In genomic region chr1:172247216-172247615, GRCm38 (mm10) we compare ENCODE assay signal across 25 mouse cellular contexts. TPM values are rescaled to one million over a fixed set of nuclear protein-coding genes. Genes with fewer than 3 reads are reported as not detected.
DNase-seq lines count a peak whose midpoint lies in the region; ATAC-seq lines count a peak whose summit lies in the region.
"Had no signal": no experiment of that assay in that cellular context is flagged by ENCODE, and none has a peak within 500 bp of the region (broad histone marks: within the 10 kb centered on the region; RNA-seq: fewer than 3 reads in every experiment).

No protein-coding gene starts in this region.

- H3K9me3 ChIP-seq in forebrain, embryonic 10.5 days, result no peaks in the 10 kb centered on the region
- no peaks in the 10 kb centered on the region for H3K9me3 ChIP-seq in forebrain, embryonic 14.5 days (replicated peaks; ENCODE audit: control insufficient read depth, low read length)
- H3K9me3 ChIP-seq: embryonic facial prominence, embryonic 13.5 days; forebrain, embryonic 13.5 days; limb, embryonic 12.5 days; midbrain, embryonic 12.5 days had no signal

- peaks cover 34% of the 10 kb centered on the region for H3K4me1 ChIP-seq in forebrain, embryonic 10.5 days
- H3K4me1 ChIP-seq in forebrain, embryonic 14.5 days (ENCODE audit: control insufficient read depth, insufficient read depth, low read length), result peaks cover 8% of the 10 kb centered on the region; the same call in 1 of the 2 replicates

- no peak for DNase-seq in forebrain, embryonic 10.5 days (ENCODE audit: extremely low spot score, low spot score)
- DNase-seq in forebrain, embryonic 14.5 days (ENCODE audit: low spot score), result no peak
- peak; percentile 6 to 47 for DNase-seq in left cerebral cortex, postnatal 25 days (ENCODE audit: low spot score in 2 of 2)
- no peak for DNase-seq in left cerebral cortex, adult 18-20 months (ENCODE audit: low spot score in 2 of 2)
- DNase-seq in right cerebral cortex, adult 2 months (ENCODE audit: low spot score in 2 of 2), result peak; percentile 14 to 18
- DNase-seq in right cerebral cortex, postnatal 25 days, result no peak
- peak; percentile 32 for DNase-seq in telencephalon, adult 2 months (ENCODE audit: low read depth, low spot score)
- no peak for DNase-seq in kidney, adult 9 months
- DNase-seq: cerebellum, adult 8-10 months; lung, adult 18-20 months had no signal

- 74% methylated on average over 4 of the region's 4 CpGs for WGBS in forebrain, embryonic 10.5 days
- WGBS in forebrain, embryonic 14.5 days, result 62% methylated on average over 4 of the region's 4 CpGs

- H3K9ac ChIP-seq in forebrain, embryonic 14.5 days (ENCODE audit: low read length), result no peak overlapping the region
- H3K9ac ChIP-seq: embryonic facial prominence, embryonic 13.5 days; forebrain, embryonic 13.5 days; limb, embryonic 12.5 days; midbrain, embryonic 12.5 days had no signal

- H3K4me2 ChIP-seq in forebrain, embryonic 14.5 days (ENCODE audit: low read length), result no peak overlapping the region
- H3K4me2 ChIP-seq: embryonic facial prominence, embryonic 13.5 days; forebrain, embryonic 13.5 days; heart, embryonic 11.5 days; limb, embryonic 12.5 days; liver, embryonic 11.5 days; midbrain, embryonic 12.5 days had no signal

- no peak overlapping the region for H3K4me3 ChIP-seq in forebrain, embryonic 10.5 days
- no peak overlapping the region for H3K4me3 ChIP-seq in forebrain, embryonic 14.5 days (ENCODE audit: low read depth, low read length)
- H3K4me3 ChIP-seq: embryonic facial prominence, embryonic 13.5 days; erythroblast, embryonic 14.5 days; forebrain, embryonic 13.5 days; limb, embryonic 12.5 days; midbrain, embryonic 12.5 days; myocyte had no signal

- H3K36me3 ChIP-seq in forebrain, embryonic 10.5 days (replicated peaks), result no peaks in the 10 kb centered on the region
- no peaks in the 10 kb centered on the region for H3K36me3 ChIP-seq in forebrain, embryonic 14.5 days (ENCODE audit: control insufficient read depth, insufficient read depth, low read length)
- H3K36me3 ChIP-seq: embryonic facial prominence, embryonic 13.5 days; limb, embryonic 12.5 days; midbrain, embryonic 12.5 days had no signal

- H3K27ac ChIP-seq in forebrain, embryonic 10.5 days, result peak overlapping the region; percentile 74; the same call in 1 of the 2 replicates
- H3K27ac ChIP-seq in forebrain, embryonic 14.5 days (ENCODE audit: low read depth, low read length), result no peak overlapping the region
- H3K27ac ChIP-seq: embryonic facial prominence, embryonic 13.5 days; forebrain, embryonic 13.5 days; limb, embryonic 12.5 days; midbrain, embryonic 12.5 days had no signal

- intact Hi-C loops in left cerebral cortex, postnatal 25 days (cut with DNase I), result no loop called here

- ATAC-seq in forebrain, embryonic 14.5 days, result no peak

- H3K27me3 ChIP-seq in forebrain, embryonic 10.5 days (ENCODE audit: poor library complexity, severe bottlenecking), result peaks cover 41% of the 10 kb centered on the region
- no peaks in the 10 kb centered on the region for H3K27me3 ChIP-seq in forebrain, embryonic 14.5 days (replicated peaks; ENCODE audit: control insufficient read depth, insufficient read depth, low read length)

RNA-seq across cellular contexts. Expression of gene Atp1a4, which starts 11.0 kb away (rescaled TPM):
- not detected in 2 replicates for polyA plus RNA-seq in forebrain, embryonic 10.5 days (2016; fragmentation: Nextera tagmentation; extraction: Ambion mirVana)
- 0.08 and 0.12 TPM in 2 replicates for polyA plus RNA-seq in forebrain, embryonic 14.5 days (2014; fragmentation: Nextera tagmentation; extraction: Ambion mirVana)
- not detected for total RNA-seq in left cerebral cortex, postnatal 25 days (2021)
- total RNA-seq in left cerebral cortex, adult 18-20 months (2021), result not detected
- total RNA-seq: granulocyte monocyte progenitor cell, adult 5-6 weeks; heart, postnatal 14 days; layer of hippocampus, postnatal 10 days; left cerebral cortex, postnatal 10 days had no signal
- polyA plus RNA-seq: activated CD4-positive, CD25-positive, alpha-beta regulatory T cell, adult 4 months; embryonic facial prominence, embryonic 13.5 days; erythroblast, embryonic 14.5 days; limb, embryonic 12.5 days; liver, embryonic 11.5 days; midbrain, embryonic 12.5 days; neural tube, embryonic 14.5 days; spleen, adult 2 months had no signal

RNA-seq across cellular contexts. Expression of gene Igsf8, which starts 14.2 kb away (rescaled TPM):
- polyA plus RNA-seq in forebrain, embryonic 10.5 days (2016; fragmentation: Nextera tagmentation; extraction: Ambion mirVana), result 53.0 and 55.4 TPM in 2 replicates
- polyA plus RNA-seq in forebrain, embryonic 14.5 days (2014; fragmentation: Nextera tagmentation; extraction: Ambion mirVana), result 132 and 147 TPM in 2 replicates
- total RNA-seq in left cerebral cortex, postnatal 25 days (2021), result 100 to 1,000 TPM; 232 to 242 TPM
- 100 to 1,000 TPM; 278 to 283 TPM for total RNA-seq in left cerebral cortex, adult 18-20 months (2021)

RNA-seq across cellular contexts. Expression of gene Casq1, which starts 27.5 kb away (rescaled TPM):
- 0.69 and 0.99 TPM in 2 replicates for polyA plus RNA-seq in forebrain, embryonic 10.5 days (2016; fragmentation: Nextera tagmentation; extraction: Ambion mirVana)
- polyA plus RNA-seq in forebrain, embryonic 14.5 days (2014; fragmentation: Nextera tagmentation; extraction: Ambion mirVana), result 3.8 and 4.0 TPM in 2 replicates
- under 1 TPM in 1 of 2 experiments, not detected in 1; 0.34 TPM for total RNA-seq in left cerebral cortex, postnatal 25 days (2021)
- total RNA-seq in left cerebral cortex, adult 18-20 months (2021), result under 1 TPM in 1 of 2 experiments, not detected in 1; 0.63 TPM
- total RNA-seq: granulocyte monocyte progenitor cell, adult 5-6 weeks had no signal
- polyA plus RNA-seq: activated CD4-positive, CD25-positive, alpha-beta regulatory T cell, adult 4 months; erythroblast, embryonic 14.5 days had no signal

RNA-seq across cellular contexts. Expression of gene Pea15a, which starts 40.6 kb away (rescaled TPM):
- 282 and 292 TPM in 2 replicates for polyA plus RNA-seq in forebrain, embryonic 10.5 days (2016; fragmentation: Nextera tagmentation; extraction: Ambion mirVana)
- 433 and 436 TPM in 2 replicates for polyA plus RNA-seq in forebrain, embryonic 14.5 days (2014; fragmentation: Nextera tagmentation; extraction: Ambion mirVana)
- 100 to 1,000 TPM; 411 to 429 TPM for total RNA-seq in left cerebral cortex, postnatal 25 days (2021)
- 100 to 1,000 TPM; 412 to 456 TPM for total RNA-seq in left cerebral cortex, adult 18-20 months (2021)

RNA-seq across cellular contexts. Expression of gene Atp1a2, which starts 50.6 kb away (rescaled TPM):
- 0.86 and 2.0 TPM in 2 replicates for polyA plus RNA-seq in forebrain, embryonic 10.5 days (2016; fragmentation: Nextera tagmentation; extraction: Ambion mirVana)
- polyA plus RNA-seq in forebrain, embryonic 14.5 days (2014; fragmentation: Nextera tagmentation; extraction: Ambion mirVana), result 12.9 and 19.8 TPM in 2 replicates
- total RNA-seq in left cerebral cortex, postnatal 25 days (2021), result 100 to 1,000 TPM; 610 to 694 TPM
- total RNA-seq in left cerebral cortex, adult 18-20 months (2021), result 100 to 1,000 TPM; 588 to 687 TPM
- total RNA-seq: granulocyte monocyte progenitor cell, adult 5-6 weeks had no signal
- polyA plus RNA-seq: erythroblast, embryonic 14.5 days had no signal

Comparison
In these comparisons a context has a peak if more than half of its experiments do, and no peak if none do; other contexts are left out.
1. DNase-seq: peak in left cerebral cortex, postnatal 25 days (2 of 2), right cerebral cortex, adult 2 months (2 of 2) and telencephalon, adult 2 months (single experiment); none in forebrain, embryonic 10.5 days (single experiment), forebrain, embryonic 14.5 days (single experiment), left cerebral cortex, adult 18-20 months (0 of 2), right cerebral cortex, postnatal 25 days (single experiment) and kidney, adult 9 months (single experiment).